Mouse (Mus musculus) thymus, postnatal 14 days (tissue): ENCODE results near the gene Tspan18.

Source experiments
- DNase-seq: peaks from one replicate; pipeline ENCODE4 v3.0.0; 2021

The Tspan18 gene

DNA sequence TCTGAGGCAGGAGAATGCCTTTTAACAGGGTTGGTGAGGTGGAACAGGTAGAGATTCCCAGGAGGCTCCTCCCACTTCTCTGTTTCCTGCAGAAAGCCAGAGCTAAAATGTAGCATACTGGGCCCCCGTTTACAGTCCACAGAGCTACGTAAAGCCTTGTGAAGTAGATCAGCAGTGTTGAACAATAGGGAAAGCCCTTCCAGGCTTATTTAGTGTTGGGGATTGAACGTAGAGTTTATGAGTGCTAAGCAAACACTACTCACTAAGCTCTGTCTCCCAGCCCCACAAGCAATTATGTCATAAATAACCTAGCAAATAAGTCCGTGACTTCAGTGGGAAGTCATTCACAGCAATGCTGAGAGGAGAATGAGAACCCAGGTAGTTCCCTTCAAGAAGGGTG lies 76.7 kb downstream of the Tspan18 start:
- no peak for DNase-seq

DNA sequence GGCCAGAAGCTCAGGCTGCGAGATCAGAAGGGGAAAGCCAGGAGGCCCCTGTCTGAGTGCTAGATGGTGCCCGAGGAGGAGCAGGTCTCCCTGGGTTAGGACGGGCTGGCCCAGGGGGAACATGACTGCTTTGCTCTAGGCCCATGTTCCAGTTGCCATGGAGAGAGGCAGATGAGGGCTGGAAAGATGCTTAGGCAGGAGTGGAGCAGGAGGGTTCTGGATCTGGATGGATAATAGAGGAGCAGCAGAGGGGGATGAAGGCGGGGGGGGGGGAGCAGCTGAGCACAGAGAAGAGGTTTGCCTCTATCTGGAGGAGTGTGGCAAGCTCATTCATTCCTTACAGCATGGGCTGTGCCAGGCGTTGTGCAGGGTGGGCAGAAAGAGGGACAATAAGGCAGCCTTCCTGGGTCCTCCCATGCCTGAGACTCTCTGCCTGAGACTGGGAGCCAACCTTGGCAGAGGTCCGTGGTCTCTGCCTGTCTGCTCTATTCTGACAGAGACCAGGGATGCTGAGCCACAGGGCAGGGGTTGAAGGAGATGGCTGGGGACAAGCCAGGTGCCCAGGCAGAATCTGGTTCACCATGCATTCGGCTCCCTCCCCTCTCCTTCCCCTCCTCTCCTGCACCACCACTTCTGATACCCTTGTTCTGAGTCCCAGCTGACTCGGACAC lies 77.4 kb downstream of the Tspan18 start:
- DNase-seq, result no peak

DNA sequence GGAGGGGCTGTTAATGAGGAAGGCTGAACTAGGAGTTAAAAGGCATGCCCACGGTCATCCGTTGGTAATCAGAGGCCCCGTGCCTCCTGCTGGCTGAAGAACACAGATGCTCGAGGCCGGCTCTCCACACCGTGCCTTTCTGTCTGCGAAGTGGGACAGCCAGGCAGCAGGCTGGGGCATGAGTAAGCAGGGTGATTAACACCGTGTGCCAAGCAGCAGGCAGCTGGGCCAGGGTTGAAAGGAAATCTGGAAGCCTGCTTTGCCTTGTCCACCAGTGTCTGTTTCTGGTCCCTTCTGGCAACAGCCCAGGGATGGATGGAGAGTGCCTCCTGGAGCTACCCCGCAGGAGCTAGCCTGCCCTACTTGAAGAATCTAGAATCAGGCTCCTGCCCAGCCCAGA lies 81.9 kb downstream of the Tspan18 start:
- no peak for DNase-seq

DNA sequence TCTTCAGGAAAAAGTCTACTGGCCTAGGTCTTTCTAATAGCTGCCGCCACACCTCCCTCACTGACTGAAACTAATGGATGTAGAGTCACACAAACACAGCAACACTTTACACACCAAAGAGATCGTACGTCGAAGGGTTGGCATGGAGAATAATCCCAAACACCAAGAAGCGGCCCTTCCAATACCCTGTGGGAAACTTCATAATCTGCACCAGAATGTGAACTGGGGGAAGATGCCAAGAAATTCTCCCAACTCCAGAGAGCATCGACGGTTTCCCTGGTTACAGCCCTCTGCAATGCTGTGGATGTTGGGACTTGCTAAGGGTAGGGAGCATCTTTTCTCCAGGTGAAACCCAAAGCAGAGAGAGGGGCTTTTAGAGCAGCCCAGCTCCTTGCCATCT lies 83.7 kb downstream of the Tspan18 start:
- DNase-seq, result no peak

DNA sequence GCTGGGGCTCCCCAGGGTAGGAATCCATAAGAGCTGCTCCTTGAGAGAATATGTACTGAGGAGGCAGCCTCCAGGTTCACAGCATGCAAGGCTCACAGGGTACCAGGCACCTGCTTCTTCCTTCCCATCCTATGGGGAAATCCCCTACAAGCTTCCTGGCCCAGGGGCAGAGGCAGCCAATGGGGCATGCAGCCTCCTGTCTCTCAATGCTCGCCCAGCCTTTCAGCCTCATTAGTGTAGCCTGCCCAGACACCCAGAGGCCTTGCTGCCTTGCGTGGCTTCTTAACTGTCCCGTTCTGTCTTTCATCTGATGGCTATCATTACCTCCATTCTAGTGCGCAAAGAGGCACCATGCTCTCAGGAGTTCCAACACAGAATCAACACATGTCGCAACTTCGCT lies 85.2 kb downstream of the Tspan18 start:
- DNase-seq, result no peak

DNA sequence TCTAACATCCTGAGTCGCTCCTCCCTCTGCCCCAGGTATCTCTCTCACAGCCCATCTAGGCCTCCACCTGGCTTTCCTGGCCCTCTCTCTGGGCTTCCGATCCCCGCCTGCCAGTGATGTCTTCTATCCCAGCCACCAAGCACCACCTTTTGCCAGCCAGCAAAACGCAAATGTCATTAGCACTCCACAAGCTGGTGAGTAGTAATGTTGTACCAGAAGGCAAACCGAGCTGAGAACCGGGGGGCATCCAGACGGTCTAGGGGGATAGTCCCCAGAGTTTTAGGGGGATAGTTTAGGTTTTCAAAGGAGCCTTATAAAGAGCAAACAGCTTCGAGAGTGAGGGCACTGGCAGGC lies 90.2 kb downstream of the Tspan18 start:
- no peak for DNase-seq

DNA sequence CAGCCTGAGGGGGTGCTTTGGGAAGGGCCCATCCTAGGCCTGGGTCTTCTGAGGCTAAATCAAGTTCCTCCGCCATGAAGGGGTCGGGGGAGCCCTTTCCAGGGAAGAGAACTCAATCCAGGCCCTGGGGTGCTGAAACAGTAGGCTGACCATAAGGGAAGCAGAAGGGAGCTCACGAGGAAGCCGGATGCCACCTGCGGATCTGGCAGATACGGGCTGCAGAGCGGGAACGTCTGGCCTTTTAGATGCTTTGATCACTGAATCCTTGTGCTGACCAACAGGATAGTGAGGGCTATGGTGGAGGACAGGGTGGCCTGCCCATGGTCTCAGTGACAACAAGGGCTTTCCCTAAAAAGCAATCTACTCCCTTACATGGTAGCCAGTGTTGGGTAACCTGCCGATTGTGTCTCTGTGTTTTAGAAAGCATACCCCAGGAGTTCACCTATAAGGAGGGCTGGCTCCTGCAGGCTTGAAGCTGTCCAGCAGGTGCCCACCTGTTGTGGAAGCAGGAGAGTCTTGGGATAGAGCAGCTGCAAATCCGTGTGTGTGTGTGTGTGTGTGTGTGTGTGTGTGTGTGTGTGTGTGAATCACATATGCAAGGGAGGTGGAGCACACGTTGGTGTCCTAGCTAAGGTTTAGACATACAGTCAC lies 90.7 kb downstream of the Tspan18 start:
- no peak for DNase-seq

DNA sequence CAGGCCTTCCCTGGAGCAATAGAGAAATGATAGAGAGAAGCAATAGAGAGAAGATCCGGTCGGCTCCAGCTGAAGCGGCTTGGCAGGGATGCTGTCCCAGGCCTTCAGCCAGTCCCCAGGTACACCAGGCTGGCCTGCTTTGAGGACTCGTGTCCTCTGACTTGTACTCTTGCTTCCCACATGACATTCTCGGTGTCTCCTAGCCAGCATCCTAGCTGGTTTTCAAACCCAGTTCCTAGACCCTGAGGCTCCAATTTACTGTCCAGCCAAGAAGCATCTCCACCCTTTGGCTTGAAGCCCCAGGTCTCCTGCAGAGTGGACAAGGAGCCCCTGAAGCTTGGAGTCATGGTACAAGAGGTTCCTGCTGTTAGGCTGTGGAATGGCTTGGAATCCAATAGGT lies 92.1 kb downstream of the Tspan18 start:
- no peak for DNase-seq

DNA sequence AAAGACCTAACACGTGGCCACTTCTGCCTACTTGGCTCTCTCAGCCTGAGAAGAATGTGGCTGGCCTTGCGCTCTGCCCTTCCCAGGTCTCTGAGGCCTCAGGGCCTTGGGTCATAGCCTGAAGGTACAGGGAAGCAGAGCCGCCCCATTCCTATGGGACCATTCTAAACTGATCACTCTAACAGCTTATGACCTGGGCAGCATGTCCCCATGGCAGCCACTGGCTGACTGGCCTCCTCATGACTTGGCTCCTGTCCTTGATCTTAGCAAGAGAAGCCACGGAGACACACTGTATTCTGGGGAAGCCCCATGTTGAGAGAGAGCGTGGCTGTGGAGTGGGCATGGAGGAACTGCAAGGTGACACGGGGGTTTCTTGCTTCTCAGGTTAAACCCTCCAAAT lies 95.4 kb downstream of the Tspan18 start:
- DNase-seq, result no peak

DNA sequence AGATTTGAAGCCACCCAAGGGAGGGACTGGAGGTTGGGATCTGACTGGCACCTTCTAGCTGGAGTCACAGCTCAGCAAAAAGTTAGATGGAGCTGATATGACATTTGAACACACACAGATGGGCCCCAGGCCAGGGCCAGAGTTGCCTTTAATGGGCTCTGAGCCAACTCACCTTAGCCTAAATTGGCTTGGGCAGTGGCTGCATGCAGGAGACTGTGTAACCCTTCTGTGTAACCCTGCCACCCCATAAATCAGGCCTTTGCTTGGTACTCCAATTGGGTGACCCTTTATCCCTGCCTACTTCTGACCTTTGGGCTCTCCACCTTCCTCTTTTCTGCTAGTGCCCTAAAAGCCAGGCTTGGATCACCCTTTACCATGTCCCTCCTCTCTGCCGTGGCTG lies 97.2 kb downstream of the Tspan18 start:
- DNase-seq, result no peak

DNA sequence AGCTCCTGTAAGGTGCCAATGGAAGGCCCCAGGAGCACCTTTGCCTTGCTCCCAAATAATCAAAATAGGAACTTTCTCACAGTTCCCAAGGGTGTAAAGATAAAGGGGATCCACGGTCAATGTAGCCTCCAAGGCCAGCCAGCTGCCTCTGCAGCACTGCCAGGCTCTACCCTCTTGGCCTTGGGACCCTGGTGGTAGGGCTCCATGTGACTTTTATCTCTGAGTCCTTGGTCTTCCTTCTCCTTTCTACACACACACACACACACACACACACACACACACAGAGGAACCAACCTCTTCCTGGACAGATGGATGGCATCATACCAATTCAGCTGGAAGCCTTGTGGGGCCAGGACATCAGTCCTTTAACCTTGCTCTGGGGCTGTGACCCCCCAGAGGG lies 102.2 kb downstream of the Tspan18 start:
- DNase-seq, result no peak

DNA sequence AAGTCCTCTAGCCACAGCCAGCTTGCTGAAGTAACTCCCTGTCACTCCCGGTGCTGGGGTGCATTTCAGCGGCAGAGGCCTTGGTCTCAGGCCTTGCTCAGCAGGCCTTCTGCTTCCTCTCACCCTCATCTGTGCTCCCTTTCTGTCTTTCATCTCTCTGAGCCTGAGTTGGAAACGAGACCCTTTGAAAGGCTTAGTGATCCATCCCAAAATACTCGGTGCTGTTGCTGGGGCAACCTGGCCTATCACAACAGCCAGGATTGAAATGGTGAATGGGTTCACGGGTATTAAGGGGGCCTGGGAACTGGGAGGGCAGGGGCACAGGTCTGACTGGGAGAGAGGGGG lies 105.9 kb downstream of the Tspan18 start:
- DNase-seq, result no peak

DNA sequence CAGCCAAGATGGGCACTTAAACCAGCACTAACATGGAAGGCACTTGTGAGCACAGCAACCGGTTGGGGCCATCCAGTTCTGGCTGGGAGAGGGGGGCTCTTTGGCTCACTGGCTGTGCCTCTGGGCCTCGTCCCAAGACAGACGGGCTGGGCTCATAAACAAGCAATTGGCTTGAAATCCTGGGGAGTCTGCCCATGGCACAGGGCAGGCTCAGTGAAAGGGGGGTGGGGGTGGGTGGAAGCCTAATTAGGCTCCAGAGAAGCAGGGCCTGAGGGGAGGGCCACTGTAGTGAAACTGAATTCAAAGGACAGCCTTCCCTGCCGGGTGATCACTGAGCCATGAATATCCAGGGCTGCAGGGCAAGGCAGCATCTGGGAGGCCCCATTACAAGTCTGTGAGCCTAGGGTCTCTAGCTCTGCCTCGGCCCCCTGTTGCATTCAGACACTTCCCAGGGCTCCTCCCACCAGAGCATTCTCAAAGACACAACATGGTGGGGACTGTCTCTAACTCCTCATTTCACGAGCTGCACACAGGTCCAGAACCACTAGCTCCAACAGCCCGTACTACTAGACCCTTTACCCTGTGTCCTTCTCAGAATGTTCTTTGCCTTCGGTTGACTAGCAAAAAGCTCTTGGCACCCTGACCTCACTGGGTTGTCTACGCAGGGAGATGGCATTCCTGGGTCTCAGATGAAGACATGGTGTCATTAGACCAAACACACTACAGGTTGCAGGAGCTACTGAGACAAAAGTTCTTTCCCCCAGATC lies 106.4 kb downstream of the Tspan18 start:
- no peak for DNase-seq

DNA sequence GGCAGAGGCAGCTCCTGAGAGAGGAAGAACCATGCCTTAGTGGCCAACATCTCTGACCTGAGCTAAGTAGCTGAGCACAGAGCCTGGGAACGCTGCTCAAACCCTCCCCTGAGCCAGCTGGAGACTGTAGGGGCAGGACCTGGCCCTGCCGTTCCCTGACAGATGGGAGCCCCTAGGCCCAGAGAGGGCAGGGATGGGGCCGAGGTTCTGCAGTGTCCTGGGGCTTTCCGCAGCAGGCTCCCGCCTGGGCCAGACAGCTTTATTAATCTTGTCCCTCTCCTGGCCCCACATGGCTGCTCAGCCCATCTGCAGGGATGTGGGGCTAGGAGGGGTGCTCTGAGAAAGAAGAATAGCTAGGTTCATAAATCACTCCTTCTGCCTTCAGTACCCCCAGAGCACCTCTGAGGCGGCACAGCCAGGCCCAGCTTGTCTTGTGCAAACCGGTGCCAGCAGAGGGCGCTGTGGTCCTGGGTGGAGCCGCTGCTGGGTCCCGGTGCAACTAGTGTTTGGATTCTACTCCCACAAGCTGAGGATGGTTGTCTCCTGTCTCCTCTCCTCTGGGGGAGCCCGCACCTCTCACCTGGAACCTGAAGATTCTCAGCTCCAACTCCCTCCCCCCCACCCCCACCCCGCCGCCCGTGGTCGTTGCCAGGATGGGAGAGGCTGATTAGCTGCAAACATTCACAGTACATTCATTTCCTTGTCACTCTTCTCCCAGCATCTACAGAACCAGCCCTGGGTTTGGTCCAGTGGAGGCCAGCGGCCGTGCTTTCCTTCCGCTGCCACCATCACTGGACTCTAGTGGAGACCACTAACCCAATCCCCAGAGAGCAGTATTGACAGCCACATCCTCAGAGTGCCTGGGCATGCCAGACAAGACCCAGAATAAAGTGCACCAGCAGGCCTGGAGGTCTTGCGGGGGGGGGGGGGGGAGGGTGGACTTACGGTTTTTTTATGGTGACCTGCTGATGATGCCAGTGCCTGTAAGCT lies 107.4 kb downstream of the Tspan18 start:
- peak; percentile 78 for DNase-seq

DNA sequence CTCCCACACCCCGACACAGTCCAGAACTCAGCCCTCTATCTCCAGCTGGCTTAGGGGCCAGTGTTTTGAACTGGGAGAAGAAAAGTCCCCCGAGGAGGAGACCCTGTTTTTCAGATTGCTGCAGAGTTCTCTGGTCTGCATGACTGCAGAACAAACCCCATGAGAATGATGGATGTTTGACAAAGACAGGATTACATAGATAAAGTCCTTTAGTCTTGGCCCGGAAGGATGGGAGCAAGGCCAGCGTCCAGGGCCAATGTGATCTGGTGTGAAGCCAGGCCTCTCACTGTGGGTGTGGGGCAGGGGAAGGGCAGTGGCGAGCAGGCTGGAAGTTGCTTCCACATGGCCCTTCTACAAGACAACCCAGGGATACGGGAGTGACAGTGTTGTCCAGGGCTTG lies 110.8 kb downstream of the Tspan18 start:
- DNase-seq, result no peak

DNA sequence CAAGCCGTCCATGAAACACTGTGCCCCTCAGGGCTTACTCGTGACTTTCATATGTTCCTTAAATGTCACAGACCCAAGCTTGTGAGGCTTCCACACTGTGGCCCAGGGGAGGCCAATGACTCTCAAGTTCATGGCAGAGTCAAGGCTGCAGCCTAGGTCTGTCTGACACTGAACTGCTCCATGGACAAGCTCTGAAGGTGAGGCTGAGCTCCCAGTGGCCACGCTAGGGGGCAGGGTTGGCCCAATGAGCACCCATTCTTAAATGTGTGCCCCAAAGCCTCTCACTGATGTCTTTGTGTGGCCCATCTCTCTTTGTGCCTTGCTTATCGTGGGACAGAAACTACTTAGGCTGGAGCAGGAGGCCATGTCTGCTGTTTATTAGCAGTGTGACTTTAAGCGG lies 113.9 kb downstream of the Tspan18 start:
- no peak for DNase-seq

DNA sequence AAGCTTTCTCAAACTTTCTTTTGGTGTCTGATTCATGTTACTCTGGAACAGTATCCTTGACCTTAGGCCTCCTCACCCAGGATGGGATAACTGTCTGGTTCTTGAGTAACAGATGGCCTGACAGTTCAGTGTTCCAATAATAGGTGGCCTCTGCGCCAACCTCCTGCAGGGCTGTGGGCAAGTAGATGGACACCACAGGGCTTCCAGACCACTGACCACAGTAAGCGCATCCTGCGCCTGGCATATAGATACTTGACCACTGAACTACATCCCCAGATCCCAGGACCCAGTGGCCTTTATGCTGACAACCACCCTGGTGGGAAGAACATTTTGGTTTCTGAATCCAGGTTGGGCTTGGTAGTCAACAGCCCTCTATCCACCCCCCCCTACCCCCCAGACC lies 114.7 kb downstream of the Tspan18 start:
- DNase-seq, result no peak

DNA sequence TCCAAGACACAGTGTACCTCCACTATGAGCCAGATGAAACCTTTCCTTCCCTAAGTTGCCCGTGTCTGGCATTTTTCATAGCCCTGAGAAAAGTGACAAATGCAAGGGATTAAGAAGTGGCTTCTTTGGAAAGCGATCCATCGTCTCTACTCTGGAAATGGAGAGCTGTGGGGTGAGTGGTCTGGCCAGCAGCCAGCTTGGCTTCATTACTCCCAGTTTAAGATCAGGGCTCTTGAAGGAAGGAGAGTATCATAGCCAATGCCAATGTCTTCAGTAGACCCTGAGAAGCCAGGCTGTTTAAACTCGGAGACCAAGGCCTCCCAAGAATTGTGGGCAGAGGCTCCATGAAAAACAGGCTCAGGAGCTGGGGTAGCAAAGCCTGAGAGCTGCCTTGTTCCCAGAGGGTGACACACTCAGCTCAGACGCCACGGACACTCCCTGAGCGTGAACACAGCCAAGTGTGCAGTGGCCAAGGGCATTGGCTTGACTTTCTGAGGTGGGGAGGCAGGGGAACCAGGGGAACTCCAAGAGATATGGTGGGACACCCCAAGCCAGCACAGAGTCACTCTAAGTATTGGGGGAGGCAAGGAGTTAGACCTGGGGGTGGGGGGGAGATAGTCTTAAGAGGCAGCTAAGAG lies 115.8 kb downstream of the Tspan18 start:
- DNase-seq, result no peak

DNA sequence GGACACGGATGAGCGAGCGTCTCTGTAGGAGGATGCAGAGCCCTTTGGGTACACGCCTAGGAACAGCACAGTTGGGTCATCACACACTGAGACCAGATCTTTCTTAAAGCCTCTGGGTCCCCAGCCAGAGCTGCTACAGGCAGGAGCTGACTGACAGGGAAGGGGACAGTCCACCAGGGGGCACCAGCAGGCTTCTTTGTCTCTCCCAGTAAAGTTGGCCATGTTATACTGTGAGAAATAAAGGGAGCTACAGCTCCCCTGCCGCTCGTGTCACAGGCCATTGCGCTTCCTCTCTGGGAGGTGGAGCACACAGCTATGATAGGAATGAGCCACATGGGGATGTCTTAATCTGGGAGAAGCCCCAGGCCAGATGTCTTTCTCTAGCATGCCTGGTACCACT lies 117.3 kb downstream of the Tspan18 start:
- DNase-seq, result peak; percentile 89

DNA sequence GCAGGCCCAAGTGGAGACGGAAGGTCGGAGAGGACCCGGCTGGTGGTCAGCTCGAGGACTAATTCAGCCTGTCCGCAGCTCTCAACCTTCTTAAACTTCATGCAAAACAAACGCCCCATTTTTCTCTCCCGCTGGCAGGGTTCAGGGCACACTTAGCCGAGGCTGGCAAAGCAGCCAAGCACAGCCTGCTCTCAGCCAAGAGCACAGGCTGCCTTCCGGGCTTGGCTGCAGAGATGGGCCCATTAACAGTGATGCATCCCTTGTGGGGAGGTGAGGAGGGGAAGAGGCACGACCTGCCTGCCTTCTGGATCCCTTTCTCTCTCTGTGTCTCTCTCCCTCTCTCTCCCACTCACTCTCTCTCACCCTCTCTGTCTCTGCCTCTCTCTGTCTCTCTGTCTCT lies 118.5 kb downstream of the Tspan18 start:
- DNase-seq, result no peak

DNA sequence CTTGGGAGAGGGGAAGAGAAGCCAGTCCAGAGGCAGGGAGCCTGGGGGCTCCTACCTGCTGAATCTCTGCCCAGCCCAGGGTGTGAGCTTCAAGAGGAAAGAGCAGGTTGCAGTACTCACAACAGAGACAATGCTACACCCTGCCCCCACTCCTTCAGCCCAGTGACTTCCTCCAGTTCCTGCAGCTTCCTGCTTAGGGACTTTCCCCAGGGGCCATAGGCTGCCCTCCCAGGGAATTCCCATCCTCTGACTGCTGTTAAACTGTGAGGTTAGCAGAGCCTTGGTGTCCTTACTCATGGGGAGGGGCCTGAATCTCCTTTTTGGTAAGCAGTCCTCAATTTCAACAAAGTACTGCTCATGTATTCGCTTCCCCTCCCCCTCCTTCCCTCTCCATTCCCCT lies 120.1 kb downstream of the Tspan18 start:
- peak; percentile 46 for DNase-seq

DNA sequence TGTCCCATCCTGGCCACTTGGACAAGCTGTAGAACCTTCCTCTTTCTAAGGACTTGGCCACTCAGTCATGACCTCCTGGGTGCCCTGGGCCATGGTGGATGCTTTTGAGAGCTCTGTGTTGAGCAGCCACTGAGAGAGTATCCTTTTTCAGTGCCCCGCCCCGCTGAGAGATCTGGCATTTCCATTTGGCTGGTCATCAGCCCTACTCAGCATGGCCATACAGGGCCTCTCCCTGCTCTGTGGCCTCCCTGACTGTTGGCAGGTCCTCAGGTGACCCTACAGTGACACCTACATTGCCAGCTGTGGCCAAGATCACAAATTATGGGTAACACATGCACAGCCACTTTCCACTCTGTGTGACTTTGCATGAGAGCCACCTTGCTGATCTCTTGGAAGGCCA lies 121.4 kb downstream of the Tspan18 start:
- DNase-seq, result no peak

DNA sequence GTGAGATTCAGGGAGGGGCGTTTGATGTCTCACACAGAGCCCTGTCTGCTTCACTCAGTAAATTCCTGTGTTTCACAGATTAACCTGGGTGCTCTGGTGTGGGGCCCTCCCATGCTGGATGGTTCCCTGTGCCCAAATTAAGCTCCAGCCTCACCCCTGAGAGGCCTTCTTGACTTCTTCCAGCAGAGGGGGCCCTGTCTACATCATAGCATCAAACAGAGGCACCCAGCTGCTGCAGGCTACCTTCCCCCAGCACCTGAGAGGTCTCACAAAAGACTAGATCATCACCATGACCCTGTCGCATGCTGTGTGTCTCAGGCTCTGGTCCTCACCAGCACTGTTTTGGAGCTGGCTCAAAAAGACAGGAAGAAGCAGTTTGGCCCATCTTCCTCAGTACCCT lies 121.9 kb downstream of the Tspan18 start:
- DNase-seq, result peak; percentile 40
